ENCODE assay signal across 9 mouse cellular contexts in the genomic region with DNA sequence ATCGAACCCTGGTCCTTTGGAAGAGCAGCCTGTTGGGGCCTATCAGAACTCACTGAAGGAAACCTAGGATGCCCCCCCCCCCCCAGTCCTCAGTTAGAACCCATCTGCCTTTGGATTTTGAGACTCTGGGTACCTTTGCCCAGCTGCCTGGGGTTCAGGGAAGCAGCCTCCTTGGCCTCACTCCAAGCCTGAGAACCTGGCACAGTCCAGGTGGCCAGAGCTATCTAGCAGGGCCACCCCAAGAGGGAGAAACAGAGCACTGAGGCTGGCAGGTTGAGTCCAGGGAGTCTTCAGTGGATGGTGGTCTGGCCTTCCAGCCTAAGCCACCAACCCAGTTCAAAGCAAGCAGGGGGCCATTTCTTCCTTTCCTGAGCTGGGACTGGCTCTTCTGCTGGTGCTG.
DNase-seq lines count a peak whose midpoint lies in the region; ATAC-seq and TF ChIP-seq lines count a peak whose summit lies in the region.
"Had no signal": no experiment of that assay in that cellular context is flagged by ENCODE, and none has a peak within 500 bp of the region (broad histone marks: within the 10 kb centered on the region; RNA-seq: fewer than 3 reads in every experiment).

No protein-coding gene starts in this region.

- no peak for ATAC-seq in intestine, embryonic 14.5 days (replicated peaks; ENCODE audit: low FRiP score, low TSS enrichment, low read depth)
- no peak for ATAC-seq in intestine, postnatal 0 days
- no peak for ATAC-seq in forebrain, embryonic 12.5 days (ENCODE audit: low FRiP score)
- no peak for ATAC-seq in hindbrain, embryonic 15.5 days (ENCODE audit: low FRiP score, low read depth)
- ATAC-seq in midbrain, embryonic 16.5 days, result no peak
- ATAC-seq in erythroid progenitor cell, adult 5-6 weeks (replicated peaks; ENCODE audit: low FRiP score, poor library complexity, severe bottlenecking), result no peak

- DNase-seq in intestine, embryonic 14.5 days (ENCODE audit: low spot score), result no peak
- DNase-seq in urinary bladder, postnatal 25 days (ENCODE audit: low spot score), result no peak
- DNase-seq: adrenal gland, postnatal 25 days had no signal

- H3K36me3 ChIP-seq in intestine, embryonic 14.5 days (ENCODE audit: control insufficient read depth, insufficient read depth, low read length), result no peaks in the 10 kb centered on the region
- H3K36me3 ChIP-seq in intestine, postnatal 0 days (ENCODE audit: control insufficient read depth, insufficient read depth), result no peaks in the 10 kb centered on the region
- no peaks in the 10 kb centered on the region for H3K36me3 ChIP-seq in forebrain, embryonic 12.5 days (replicated peaks)
- no peaks in the 10 kb centered on the region for H3K36me3 ChIP-seq in hindbrain, embryonic 15.5 days
- no peaks in the 10 kb centered on the region for H3K36me3 ChIP-seq in midbrain, embryonic 16.5 days (ENCODE audit: control insufficient read depth, insufficient read depth, low read length)
- H3K36me3 ChIP-seq: G1E had no signal

- WGBS in intestine, embryonic 14.5 days, result 100% methylated on average over 1 of the region's 1 CpGs
- 91% methylated on average over 1 of the region's 1 CpGs for WGBS in intestine, postnatal 0 days
- 100% methylated on average over 1 of the region's 1 CpGs for WGBS in forebrain, embryonic 12.5 days
- 100% methylated on average over 1 of the region's 1 CpGs for WGBS in hindbrain, embryonic 15.5 days
- 100% methylated on average over 1 of the region's 1 CpGs for WGBS in midbrain, embryonic 16.5 days

- peaks cover 45% of the 10 kb centered on the region for H3K4me1 ChIP-seq in intestine, embryonic 14.5 days (replicated peaks; ENCODE audit: control insufficient read depth, insufficient read depth, low read length)
- H3K4me1 ChIP-seq in intestine, postnatal 0 days (replicated peaks; ENCODE audit: control insufficient read depth, insufficient read depth, low read length), result peaks cover 15% of the 10 kb centered on the region; the same call in 1 of the 2 replicates
- peaks cover 69% of the 10 kb centered on the region for H3K4me1 ChIP-seq in forebrain, embryonic 12.5 days
- peaks cover 72% of the 10 kb centered on the region for H3K4me1 ChIP-seq in hindbrain, embryonic 15.5 days (replicated peaks)
- peaks cover 53% of the 10 kb centered on the region for H3K4me1 ChIP-seq in midbrain, embryonic 16.5 days (ENCODE audit: control insufficient read depth, insufficient read depth, low read length)

- no peaks in the 10 kb centered on the region for H3K9me3 ChIP-seq in intestine, embryonic 14.5 days (ENCODE audit: control insufficient read depth, low read length)
- no peaks in the 10 kb centered on the region for H3K9me3 ChIP-seq in intestine, postnatal 0 days (ENCODE audit: control insufficient read depth)
- H3K9me3 ChIP-seq in forebrain, embryonic 12.5 days, result no peaks in the 10 kb centered on the region
- H3K9me3 ChIP-seq in hindbrain, embryonic 15.5 days, result no peaks in the 10 kb centered on the region
- H3K9me3 ChIP-seq in midbrain, embryonic 16.5 days (replicated peaks; ENCODE audit: control insufficient read depth, low read length, poor library complexity, severe bottlenecking), result no peaks in the 10 kb centered on the region

- no peaks in the 10 kb centered on the region for H3K27me3 ChIP-seq in intestine, embryonic 14.5 days (replicated peaks; ENCODE audit: control insufficient read depth, insufficient read depth, low read length)
- no peaks in the 10 kb centered on the region for H3K27me3 ChIP-seq in intestine, postnatal 0 days (replicated peaks; ENCODE audit: control insufficient read depth, insufficient read depth, low read length)
- H3K27me3 ChIP-seq in forebrain, embryonic 12.5 days, result no peaks in the 10 kb centered on the region
- H3K27me3 ChIP-seq in hindbrain, embryonic 15.5 days, result no peaks in the 10 kb centered on the region
- H3K27me3 ChIP-seq in midbrain, embryonic 16.5 days (ENCODE audit: control insufficient read depth, insufficient read depth, low read depth, low read length), result no peaks in the 10 kb centered on the region

- peak overlapping the region; percentile 79 for H3K27ac ChIP-seq in intestine, embryonic 14.5 days (ENCODE audit: low read depth)
- no peak overlapping the region for H3K27ac ChIP-seq in intestine, postnatal 0 days (ENCODE audit: low read depth, low read length)
- peak overlapping the region; percentile 100 for H3K27ac ChIP-seq in forebrain, embryonic 12.5 days
- peak overlapping the region; percentile 97 for H3K27ac ChIP-seq in hindbrain, embryonic 15.5 days (replicated peaks)
- peak overlapping the region; percentile 100 for H3K27ac ChIP-seq in midbrain, embryonic 16.5 days (ENCODE audit: low read length)

- H3K9ac ChIP-seq in intestine, embryonic 14.5 days (ENCODE audit: low read length), result no peak overlapping the region
- no peak overlapping the region for H3K9ac ChIP-seq in intestine, postnatal 0 days (ENCODE audit: low read depth, low read length)
- H3K9ac ChIP-seq in forebrain, embryonic 12.5 days, result no peak overlapping the region
- no peak overlapping the region for H3K9ac ChIP-seq in hindbrain, embryonic 15.5 days
- peak overlapping the region; percentile 39; the same call in 1 of the 2 replicates for H3K9ac ChIP-seq in midbrain, embryonic 16.5 days (ENCODE audit: low read depth, low read length)

- no peak overlapping the region for H3K4me3 ChIP-seq in intestine, embryonic 14.5 days (ENCODE audit: low read depth, low read length)
- H3K4me3 ChIP-seq in intestine, postnatal 0 days (ENCODE audit: low read depth, low read length), result no peak overlapping the region
- no peak overlapping the region for H3K4me3 ChIP-seq in forebrain, embryonic 12.5 days (replicated peaks)
- H3K4me3 ChIP-seq in hindbrain, embryonic 15.5 days, result no peak overlapping the region
- no peak overlapping the region for H3K4me3 ChIP-seq in midbrain, embryonic 16.5 days (ENCODE audit: low read depth, low read length)

- H3K4me2 ChIP-seq in intestine, embryonic 14.5 days (ENCODE audit: low read length), result no peak overlapping the region
- H3K4me2 ChIP-seq in intestine, postnatal 0 days (replicated peaks; ENCODE audit: low read depth), result no peak overlapping the region
- no peak overlapping the region for H3K4me2 ChIP-seq in forebrain, embryonic 12.5 days
- no peak overlapping the region for H3K4me2 ChIP-seq in hindbrain, embryonic 15.5 days
- H3K4me2 ChIP-seq in midbrain, embryonic 16.5 days (ENCODE audit: low read length), result no peak overlapping the region

- TF ChIP-seq CTCF in intestine, postnatal 0 days (IDR thresholded peaks at IDR 0.05; ENCODE audit: low read depth), result no peak
